Mouse (Mus musculus) right cerebral cortex, adult 2 months (tissue): ENCODE measurements around the gene Krtap13-1.
"Not testable (repeated sequence)": the region's sequence is repeated elsewhere in the genome, so short reads cannot be mapped to it uniquely, and the experiment has no call there.

Experiments used
- DNase-seq, 2 experiments: peaks; one replicate each; pipeline ENCODE4 v3.0.0; 2021 to 2022; ENCODE audit warnings: low spot score in 2 of 2

Gene Krtap13-1

DNA sequence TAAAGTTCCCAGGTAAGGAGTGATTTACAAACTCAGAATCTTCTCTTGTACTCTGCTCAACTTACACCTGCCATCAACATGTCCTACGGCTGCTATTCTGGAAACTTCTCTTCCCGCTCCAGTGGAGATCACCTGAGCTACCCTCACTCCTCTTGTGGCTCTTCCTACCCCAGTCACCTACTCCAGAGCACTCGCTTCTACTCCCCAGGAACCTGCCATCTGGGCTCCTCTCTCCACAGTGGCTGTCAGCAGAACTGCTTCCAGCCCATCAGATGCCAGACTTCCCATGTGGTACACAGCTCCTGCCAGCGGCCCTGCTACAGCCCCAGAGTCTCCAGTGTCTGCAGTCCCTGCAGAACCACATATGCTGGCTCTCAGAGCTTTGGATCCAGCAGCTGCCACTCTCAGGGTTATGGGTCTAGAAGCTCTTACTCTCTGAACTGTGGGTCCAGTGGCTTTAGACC lies at the start of gene Krtap13-1:
Gene Krtap13-1, plus strand, starts transcription at position 51 of the 464 bp plus-strand sequence.
- DNase-seq, result no peak

DNA sequence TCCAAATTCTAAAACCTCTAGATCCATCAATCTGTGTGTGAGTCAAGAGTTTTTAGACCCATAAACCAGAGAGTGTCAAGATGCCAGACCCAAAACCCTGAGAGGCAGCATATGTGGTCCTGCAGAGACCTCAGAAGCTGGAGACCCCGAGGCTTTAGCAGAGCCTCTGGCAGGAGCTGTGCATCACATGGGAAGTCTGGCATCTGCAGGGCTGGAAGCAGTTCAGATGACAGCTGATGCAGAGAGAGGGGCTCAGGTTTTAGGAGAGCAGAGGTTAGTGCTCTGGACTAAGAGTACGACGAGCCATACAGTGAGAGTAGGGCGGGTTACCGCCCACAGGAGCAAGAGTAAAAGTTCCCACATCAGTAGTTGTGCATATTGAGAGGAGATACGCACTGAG lies 49.6 kb upstream of the Krtap13-1 start:
- DNase-seq, result no peak

GRCm38 (mm10) chr16:88681282-88681681 lies 47.4 kb upstream of the Krtap13-1 start:
- DNase-seq, result no peak

GRCm38 (mm10) chr16:88696256-88696655 lies 32.4 kb upstream of the Krtap13-1 start:
- no peak for DNase-seq

DNA sequence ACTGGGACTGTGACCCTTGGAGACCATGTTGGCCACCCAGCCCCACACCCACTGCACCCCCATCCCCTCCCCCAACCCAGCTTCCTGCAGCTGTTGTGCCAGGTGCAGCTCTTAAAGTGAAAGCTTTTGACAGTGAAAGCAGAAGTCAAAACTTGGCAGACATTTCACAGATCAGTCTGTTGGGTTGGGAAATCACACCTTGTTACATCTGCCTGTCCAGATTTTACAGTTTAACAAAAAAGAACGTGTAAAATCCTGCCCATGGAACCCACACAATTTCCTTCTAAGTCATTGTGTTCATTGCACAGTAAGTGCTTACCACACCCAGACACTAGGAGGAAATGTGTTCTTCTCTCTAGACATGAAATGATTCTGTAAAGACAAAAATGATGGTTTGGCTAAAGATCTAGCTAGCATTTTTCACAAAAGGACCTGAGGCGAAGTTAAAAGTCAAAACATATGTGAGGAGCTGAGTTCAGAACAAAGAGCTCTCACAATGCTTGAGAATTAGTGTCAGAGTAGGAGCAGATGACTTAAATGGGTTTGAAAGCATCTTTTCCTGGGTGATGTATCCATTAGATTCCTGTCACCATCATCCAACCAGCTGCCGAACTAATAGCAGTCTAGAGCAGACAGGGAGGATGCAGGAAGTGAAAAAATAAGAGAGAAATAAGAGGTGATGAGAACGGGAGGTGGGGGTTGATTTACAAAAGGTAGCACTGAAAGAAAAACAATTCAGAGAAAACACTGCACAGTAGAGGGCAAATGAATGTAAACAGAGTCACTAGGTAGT lies 27.4 kb upstream of the Krtap13-1 start:
- DNase-seq, result no peak

DNA sequence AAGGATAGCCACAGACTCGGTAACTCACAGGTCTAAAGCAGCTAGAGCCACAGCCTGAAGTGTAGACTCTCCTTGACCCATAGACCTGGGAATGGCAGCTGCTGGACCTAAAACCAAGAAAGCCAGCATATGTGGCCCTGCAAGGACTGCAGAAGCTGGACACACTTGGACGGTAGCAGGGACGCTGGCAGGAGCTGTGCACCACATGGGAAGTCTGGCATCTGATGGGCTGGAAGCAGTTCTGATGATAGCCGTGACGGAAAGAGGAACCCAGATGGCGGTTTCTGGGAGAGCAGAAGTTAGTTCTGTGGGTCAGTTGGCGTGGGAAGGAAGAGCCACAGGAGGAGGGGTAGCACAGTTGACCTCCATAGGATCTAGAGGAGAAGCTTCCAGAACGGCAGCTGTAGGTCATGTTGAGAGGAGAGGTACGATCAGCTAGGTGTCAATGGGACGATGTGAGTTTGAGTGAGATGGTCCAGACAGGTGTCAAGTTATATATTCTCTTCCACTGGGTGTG lies 21.1 kb upstream of the Krtap13-1 start, which contains the start of gene 2310061N02Rik:
Gene 2310061N02Rik, minus strand, starts transcription at position 467 of the 517 bp plus-strand sequence.
- DNase-seq, result no peak

- no peak for DNase-seq
Measured at GRCm38 (mm10) chr16:88710757-88711156, 17.9 kb upstream of the Krtap13-1 start.

DNA sequence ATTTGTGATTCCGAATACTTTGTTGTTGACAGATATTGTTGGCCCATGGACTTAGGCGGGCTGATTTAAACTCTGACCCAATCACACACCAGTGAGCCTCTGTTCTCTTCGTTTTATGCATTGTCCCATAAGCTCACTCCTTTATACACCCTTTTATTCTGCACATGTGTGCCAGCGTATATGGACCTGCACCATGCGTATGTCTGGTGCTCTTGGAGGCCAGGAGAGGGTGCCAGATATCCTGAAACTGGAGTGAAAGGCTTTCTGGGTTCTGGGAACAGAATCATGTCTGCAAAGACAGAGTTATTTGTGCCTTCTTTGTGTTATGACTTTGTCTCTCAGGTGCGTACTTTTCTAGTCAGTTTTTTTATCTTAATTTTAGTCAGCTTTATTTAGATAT lies 17.4 kb upstream of the Krtap13-1 start:
- no peak for DNase-seq

- DNase-seq, result no peak
Measured at GRCm38 (mm10) chr16:88716549-88716948, 12.1 kb upstream of the Krtap13-1 start.

GRCm38 (mm10) chr16:88720031-88720430 lies 8.6 kb upstream of the Krtap13-1 start:
- DNase-seq, result no peak

- no peak for DNase-seq
Measured at GRCm38 (mm10) chr16:88735391-88735790, 6.7 kb downstream of the Krtap13-1 start.

DNA sequence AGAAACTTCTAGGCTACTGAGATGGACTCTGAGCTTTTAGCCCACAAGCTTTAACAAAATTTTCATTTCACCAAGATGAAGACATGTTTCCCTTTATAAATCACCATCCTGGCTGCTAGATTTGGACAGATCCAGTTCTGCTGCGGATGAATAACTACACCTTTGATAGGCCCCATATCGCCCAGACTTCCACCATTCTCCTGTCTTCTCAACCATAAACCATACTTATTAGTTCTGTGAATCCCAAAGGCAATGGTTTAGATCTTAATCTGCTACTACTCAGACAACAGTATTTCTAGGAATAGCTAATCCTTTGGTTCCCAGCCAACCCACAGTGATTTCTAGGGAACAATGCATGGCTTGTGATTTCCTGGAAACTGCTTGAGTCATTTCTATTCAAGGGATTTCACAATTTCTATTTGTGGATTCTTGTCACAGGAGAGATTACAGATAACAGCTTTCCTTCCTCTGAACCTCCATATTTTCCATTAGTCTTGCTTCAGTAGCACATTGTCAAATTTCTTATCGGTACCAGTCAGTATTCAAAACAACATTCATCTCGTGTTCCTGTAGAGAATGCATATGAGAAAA lies 16.2 kb downstream of the Krtap13-1 start:
- no peak for DNase-seq

- no peak for DNase-seq
Measured at GRCm38 (mm10) chr16:88747943-88748342, 19.3 kb downstream of the Krtap13-1 start.

DNA sequence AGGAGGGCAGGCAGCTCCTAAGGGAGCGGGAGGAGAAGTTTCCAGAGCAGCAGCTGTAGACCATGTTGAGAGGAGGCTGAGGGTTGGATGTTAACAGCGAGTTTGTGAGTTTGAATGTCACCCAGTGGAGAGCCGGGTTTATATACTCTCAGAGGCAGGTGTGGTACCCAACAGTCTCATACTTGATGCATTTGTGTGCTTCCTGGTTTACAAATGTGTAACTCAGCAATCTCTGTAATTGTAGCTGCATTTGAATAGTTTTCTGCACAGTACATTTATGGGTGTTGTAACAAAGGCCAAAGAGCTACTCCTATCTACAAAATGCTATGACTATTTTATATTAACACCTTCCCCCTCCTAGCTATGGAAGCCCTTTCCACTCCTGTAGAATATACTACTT lies 22.9 kb downstream of the Krtap13-1 start, which contains the start of gene Krtap13:
Gene Krtap13, minus strand, starts transcription at position 101 of the 400 bp plus-strand sequence.
- DNase-seq, result not testable (repeated sequence)

GRCm38 (mm10) chr16:88758547-88758946 lies 29.9 kb downstream of the Krtap13-1 start, which contains the start of gene 2310034C09Rik:
Gene 2310034C09Rik, plus strand, starts transcription at chr16:88758847.
- not testable (repeated sequence) for DNase-seq

GRCm38 (mm10) chr16:88774106-88774505 lies 45.4 kb downstream of the Krtap13-1 start, which contains the start of gene 2310057N15Rik:
Gene 2310057N15Rik, minus strand, starts transcription at chr16:88774206.
- DNase-seq, result no peak

DNA sequence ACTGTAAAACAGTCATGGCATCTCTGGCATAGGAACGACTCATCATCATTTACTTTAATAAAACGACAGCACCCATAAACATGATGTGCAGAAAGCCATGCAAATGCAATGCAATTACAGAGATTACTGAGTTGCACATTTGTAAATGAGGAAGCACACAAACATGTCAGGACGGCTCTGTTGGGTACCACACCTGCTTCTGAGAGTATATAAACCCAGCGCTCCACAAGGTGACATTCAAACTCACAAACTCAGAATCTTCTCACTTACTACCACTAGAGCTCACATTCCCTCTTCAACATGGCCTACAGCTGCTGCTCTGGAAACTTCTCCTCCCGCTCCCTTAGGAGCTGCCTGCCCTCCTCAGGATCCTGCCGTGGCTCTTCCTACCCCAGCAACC lies 48.9 kb downstream of the Krtap13-1 start, which contains the start of gene Gm5965:
Gene Gm5965, plus strand, starts transcription at position 301 of the 400 bp plus-strand sequence.
- DNase-seq, result no peak
